Mouse (Mus musculus): ENCODE data around the gene Eipr1. TPM values are rescaled to one million over a fixed set of nuclear protein-coding genes. Genes with fewer than 3 reads are reported as not detected.

Gene Eipr1
- total RNA-seq, 1 experiment, result 41.5 TPM

DNA sequence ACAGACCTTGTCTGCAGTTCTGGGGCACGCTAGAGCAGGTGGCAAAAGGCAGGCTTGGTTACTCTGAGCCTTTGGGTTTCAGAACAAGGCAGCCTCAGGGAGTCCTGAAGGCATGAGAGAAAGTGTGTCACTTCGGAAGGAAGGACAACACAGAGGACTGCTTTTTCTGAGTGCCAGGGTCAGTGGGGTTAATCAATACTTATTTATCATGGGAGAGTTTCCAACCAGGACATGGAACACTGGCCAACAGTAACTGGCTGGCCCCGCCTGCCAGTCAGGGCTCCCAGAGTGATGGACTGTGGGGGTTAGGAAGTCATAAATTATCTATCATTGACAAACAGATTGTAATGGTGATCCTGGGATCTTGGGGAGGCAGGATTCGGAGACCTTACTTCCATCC lies 148.7 kb downstream of the Eipr1 start:
- TF ChIP-seq MAFK (IDR thresholded peaks at IDR 0.05; ENCODE audit: insufficient read depth, low read depth, low read length), result no peak
- TF ChIP-seq ZNF384 (IDR thresholded peaks at IDR 0.05; ENCODE audit: low read depth, low read length), result no peak
- TF ChIP-seq HCFC1 (IDR thresholded peaks at IDR 0.05; ENCODE audit: borderline replicate concordance, insufficient read depth, low read length), result no peak
- no peak for TF ChIP-seq ZC3H11A (IDR thresholded peaks at IDR 0.05; ENCODE audit: borderline replicate concordance, low read depth, low read length)
- TF ChIP-seq CHD2 (IDR thresholded peaks at IDR 0.05; ENCODE audit: low read depth, low read length), result no peak
- H3K27ac ChIP-seq (ENCODE audit: insufficient read depth, low read depth, low read length, poor library complexity, severe bottlenecking), result no peak overlapping the region
- DNase-seq (ENCODE audit: low read depth, low spot score), result no peak
- no peak overlapping the region for H3K9ac ChIP-seq (ENCODE audit: insufficient read depth, low read depth, low read length, poor library complexity, severe bottlenecking)
- H3K4me3 ChIP-seq (ENCODE audit: insufficient read depth in 1 of 2, low read depth in 1 of 2, low read length in 2 of 2, poor library complexity in 1 of 2, severe bottlenecking in 1 of 2), result no peak overlapping the region
- in situ Hi-C loops (cut with MboI; ENCODE audit: low sequenced_read_pairs in 2 of 2, unreplicated experiment in 2 of 2), result no loop called here
- no peaks in the 10 kb centered on the region for H3K4me1 ChIP-seq (ENCODE audit: control insufficient read depth in 2 of 2, insufficient read depth in 2 of 2, low read length in 2 of 2, poor library complexity in 1 of 2)
- no peaks in the 10 kb centered on the region for H3K9me3 ChIP-seq (ENCODE audit: control insufficient read depth, insufficient read depth, low read depth, low read length)
- H3K36me3 ChIP-seq (ENCODE audit: control insufficient read depth, insufficient read depth, low read length, poor library complexity, severe bottlenecking), result no peaks in the 10 kb centered on the region

DNA sequence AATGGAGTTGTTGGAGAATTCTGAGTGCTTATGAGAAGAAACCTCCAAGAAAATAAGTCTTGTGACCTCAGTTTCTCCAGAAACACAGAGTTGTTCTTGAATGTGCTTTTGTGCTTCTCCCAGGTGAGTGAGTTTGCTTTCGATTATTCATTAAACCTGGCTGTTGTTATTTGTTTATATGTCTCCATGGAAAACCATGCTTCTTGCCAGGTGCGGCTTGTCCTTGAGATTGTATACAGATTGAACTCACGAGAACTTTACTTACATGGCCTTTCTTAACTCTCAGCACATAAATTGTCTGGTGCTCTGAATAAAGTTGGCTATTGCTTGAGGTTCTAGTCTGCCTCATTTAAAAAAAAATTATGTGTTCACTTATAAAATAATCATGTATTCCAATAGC lies 150.5 kb downstream of the Eipr1 start:
- Histone ChIP-seq H3K27ac (ENCODE audit: insufficient read depth, low read depth, low read length, poor library complexity, severe bottlenecking) (no peak overlapping the region), H3K4me1 (ENCODE audit: control insufficient read depth in 2 of 2, insufficient read depth in 2 of 2, low read length in 2 of 2, poor library complexity in 1 of 2) (no peaks in the 10 kb centered on the region), H3K36me3 (ENCODE audit: control insufficient read depth, insufficient read depth, low read length, poor library complexity, severe bottlenecking) (no peaks in the 10 kb centered on the region), H3K4me3 (ENCODE audit: insufficient read depth in 1 of 2, low read depth in 1 of 2, low read length in 2 of 2, poor library complexity in 1 of 2, severe bottlenecking in 1 of 2) (no peak overlapping the region), H3K9ac (ENCODE audit: insufficient read depth, low read depth, low read length, poor library complexity, severe bottlenecking) (no peak overlapping the region), H3K9me3 (ENCODE audit: control insufficient read depth, insufficient read depth, low read depth, low read length) (no peaks in the 10 kb centered on the region)
- no peak for DNase-seq (ENCODE audit: low read depth, low spot score)
- TF ChIP-seq ZNF384 (IDR thresholded peaks at IDR 0.05; ENCODE audit: low read depth, low read length), result no peak
- no peak for TF ChIP-seq MAFK (IDR thresholded peaks at IDR 0.05; ENCODE audit: insufficient read depth, low read depth, low read length)
- in situ Hi-C loops (cut with MboI; ENCODE audit: low sequenced_read_pairs in 2 of 2, unreplicated experiment in 2 of 2), result no loop called here

DNA sequence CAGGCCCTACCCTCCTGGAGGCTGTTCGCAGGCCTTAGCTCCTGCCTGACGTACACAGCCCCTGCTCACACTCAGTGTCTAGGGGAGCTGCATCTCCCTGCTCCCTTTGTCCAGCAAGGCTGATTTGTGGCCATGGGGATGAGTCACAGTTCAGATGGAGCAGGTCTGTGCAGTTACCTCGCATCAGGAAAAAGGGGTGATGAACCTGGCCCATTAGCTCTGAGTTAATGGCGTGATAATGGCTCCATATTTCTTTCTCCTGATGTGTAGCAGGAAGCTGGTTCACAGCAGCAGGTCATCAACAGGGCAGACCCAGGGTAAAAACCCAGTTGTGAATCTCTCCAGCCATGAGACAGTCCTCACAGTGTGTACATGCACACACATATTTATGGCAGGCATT lies 151.5 kb downstream of the Eipr1 start:
- TF ChIP-seq ZC3H11A (IDR thresholded peaks at IDR 0.05; ENCODE audit: borderline replicate concordance, low read depth, low read length), result no peak
- no peak for TF ChIP-seq CHD2 (IDR thresholded peaks at IDR 0.05; ENCODE audit: low read depth, low read length)
- TF ChIP-seq HCFC1 (IDR thresholded peaks at IDR 0.05; ENCODE audit: borderline replicate concordance, insufficient read depth, low read length), result no peak
- no peak for TF ChIP-seq ZNF384 (IDR thresholded peaks at IDR 0.05; ENCODE audit: low read depth, low read length)
- no peak for TF ChIP-seq MAFK (IDR thresholded peaks at IDR 0.05; ENCODE audit: insufficient read depth, low read depth, low read length)
- Histone ChIP-seq H3K4me3 (ENCODE audit: insufficient read depth in 1 of 2, low read depth in 1 of 2, low read length in 2 of 2, poor library complexity in 1 of 2, severe bottlenecking in 1 of 2) (no peak overlapping the region), H3K9ac (ENCODE audit: insufficient read depth, low read depth, low read length, poor library complexity, severe bottlenecking) (no peak overlapping the region), H3K27ac (ENCODE audit: insufficient read depth, low read depth, low read length, poor library complexity, severe bottlenecking) (no peak overlapping the region), H3K4me1 (ENCODE audit: control insufficient read depth in 2 of 2, insufficient read depth in 2 of 2, low read length in 2 of 2, poor library complexity in 1 of 2) (no peaks in the 10 kb centered on the region), H3K36me3 (ENCODE audit: control insufficient read depth, insufficient read depth, low read length, poor library complexity, severe bottlenecking) (no peaks in the 10 kb centered on the region), H3K9me3 (ENCODE audit: control insufficient read depth, insufficient read depth, low read depth, low read length) (no peaks in the 10 kb centered on the region)
- no peak for DNase-seq (ENCODE audit: low read depth, low spot score)
- in situ Hi-C loops (cut with MboI; ENCODE audit: low sequenced_read_pairs in 2 of 2, unreplicated experiment in 2 of 2), result no loop called here

GRCm38 (mm10) chr12:28905486-28905885 lies 153.9 kb downstream of the Eipr1 start:
- no peak for DNase-seq (ENCODE audit: low read depth, low spot score)
- Histone ChIP-seq H3K4me1 (ENCODE audit: control insufficient read depth in 2 of 2, insufficient read depth in 2 of 2, low read length in 2 of 2, poor library complexity in 1 of 2) (no peaks in the 10 kb centered on the region), H3K9me3 (ENCODE audit: control insufficient read depth, insufficient read depth, low read depth, low read length) (no peaks in the 10 kb centered on the region), H3K4me3 (ENCODE audit: insufficient read depth in 1 of 2, low read depth in 1 of 2, low read length in 2 of 2, poor library complexity in 1 of 2, severe bottlenecking in 1 of 2) (no peak overlapping the region), H3K27ac (ENCODE audit: insufficient read depth, low read depth, low read length, poor library complexity, severe bottlenecking) (no peak overlapping the region), H3K36me3 (ENCODE audit: control insufficient read depth, insufficient read depth, low read length, poor library complexity, severe bottlenecking) (no peaks in the 10 kb centered on the region), H3K9ac (ENCODE audit: insufficient read depth, low read depth, low read length, poor library complexity, severe bottlenecking) (no peak overlapping the region)
- no peak for TF ChIP-seq CHD2 (IDR thresholded peaks at IDR 0.05; ENCODE audit: low read depth, low read length)
- no peak for TF ChIP-seq HCFC1 (IDR thresholded peaks at IDR 0.05; ENCODE audit: borderline replicate concordance, insufficient read depth, low read length)
- TF ChIP-seq MAFK (IDR thresholded peaks at IDR 0.05; ENCODE audit: insufficient read depth, low read depth, low read length), result no peak
- no peak for TF ChIP-seq ZNF384 (IDR thresholded peaks at IDR 0.05; ENCODE audit: low read depth, low read length)
- TF ChIP-seq ZC3H11A (IDR thresholded peaks at IDR 0.05; ENCODE audit: borderline replicate concordance, low read depth, low read length), result no peak
- in situ Hi-C loops (cut with MboI; ENCODE audit: low sequenced_read_pairs in 2 of 2, unreplicated experiment in 2 of 2), result no loop called here

- no peak overlapping the region for H3K9ac ChIP-seq (ENCODE audit: insufficient read depth, low read depth, low read length, poor library complexity, severe bottlenecking)
- TF ChIP-seq HCFC1 (IDR thresholded peaks at IDR 0.05; ENCODE audit: borderline replicate concordance, insufficient read depth, low read length), result no peak
- no peak for TF ChIP-seq MAFK (IDR thresholded peaks at IDR 0.05; ENCODE audit: insufficient read depth, low read depth, low read length)
- TF ChIP-seq CHD2 (IDR thresholded peaks at IDR 0.05; ENCODE audit: low read depth, low read length), result no peak
- H3K4me3 ChIP-seq (ENCODE audit: insufficient read depth in 1 of 2, low read depth in 1 of 2, low read length in 2 of 2, poor library complexity in 1 of 2, severe bottlenecking in 1 of 2), result no peak overlapping the region
- in situ Hi-C loops (cut with MboI; ENCODE audit: low sequenced_read_pairs in 2 of 2, unreplicated experiment in 2 of 2), result no loop called here
- H3K27ac ChIP-seq (ENCODE audit: insufficient read depth, low read depth, low read length, poor library complexity, severe bottlenecking), result no peak overlapping the region
- no peak for DNase-seq (ENCODE audit: low read depth, low spot score)
- no peaks in the 10 kb centered on the region for H3K9me3 ChIP-seq (ENCODE audit: control insufficient read depth, insufficient read depth, low read depth, low read length)
- H3K4me1 ChIP-seq (ENCODE audit: control insufficient read depth in 2 of 2, insufficient read depth in 2 of 2, low read length in 2 of 2, poor library complexity in 1 of 2), result no peaks in the 10 kb centered on the region
- H3K36me3 ChIP-seq (ENCODE audit: control insufficient read depth, insufficient read depth, low read length, poor library complexity, severe bottlenecking), result no peaks in the 10 kb centered on the region
These were observed 154.4 kb downstream of the Eipr1 start for GRCm38 (mm10) chr12:28906016-28906415.
